Mouse (Mus musculus) kidney, embryonic 15.5 days (tissue): Measurements from ENCODE around the gene Slc35f6. TPM values are rescaled to one million over a fixed set of nuclear protein-coding genes. Genes with fewer than 3 reads are reported as not detected.
"Not testable (repeated sequence)": the region's sequence is repeated elsewhere in the genome, so short reads cannot be mapped to it uniquely, and the experiment has no call there.

ENCODE experiments used
- ATAC-seq: fragments of 200-750 bp; cut with Nextera tagmentation; replicated peaks from 2 replicates; pipeline ENCODE4 v1.8.0; 2017; ENCODE audit warnings: moderate TSS enrichment; ENCODE audit not compliant: low FRiP score
- H3K27ac ChIP-seq: fragments of 300-500 bp; sonication (generic); 2 replicates; pipeline ENCODE4 v1.5.1; 2015; ENCODE audit warnings: mild to moderate bottlenecking, inconsistent platforms
- H3K27me3 ChIP-seq: fragments of 300-500 bp; sonication (generic); 2 replicates; pipeline ENCODE4 v1.6.1; 2015; ENCODE audit warnings: inconsistent platforms
- H3K36me3 ChIP-seq: fragments of 300-500 bp; sonication (generic); 2 replicates; pipeline ENCODE4 v1.6.1; 2015; ENCODE audit warnings: inconsistent platforms
- H3K4me1 ChIP-seq: fragments of 300-500 bp; sonication (generic); 2 replicates; pipeline ENCODE4 v1.6.1; 2015; ENCODE audit warnings: inconsistent platforms
- H3K4me2 ChIP-seq: fragments of 300-500 bp; sonication (generic); 2 replicates; pipeline ENCODE4 v1.6.1; 2015; ENCODE audit warnings: moderate library complexity, mild to moderate bottlenecking, inconsistent platforms
- H3K4me3 ChIP-seq: fragments of 300-500 bp; sonication (generic); replicated peaks from 2 replicates; pipeline ENCODE4 v1.5.1; 2015; ENCODE audit warnings: mild to moderate bottlenecking, inconsistent platforms
- H3K9ac ChIP-seq: fragments of 300-500 bp; sonication (generic); 2 replicates; pipeline ENCODE4 v1.6.1; 2015; ENCODE audit warnings: mild to moderate bottlenecking, inconsistent platforms
- H3K9me3 ChIP-seq: fragments of 300-500 bp; sonication (generic); replicated peaks from 2 replicates; pipeline ENCODE4 v1.6.1; 2016; ENCODE audit warnings: inconsistent platforms
- WGBS: fragments of 180-500 bp; shearing (Covaris S2); methylation state at CpG from one replicate; pipeline ENCODE4 v1.1.7; 2015; ENCODE audit warnings: mixed read lengths; 5-methylcytosine and 5-hydroxymethylcytosine counted together
- microRNA-seq: library from miRNA; unstranded; fragments of <30 nt; microRNA quantifications from one replicate; pipeline ENCODE4, GENCODE M21; 2016
- polyA plus RNA-seq: library from polyadenylated mRNA; unstranded; fragments of >200 nt; fragmentation: Nextera tagmentation; extraction: Ambion mirVana; gene quantifications from 2 replicates; pipeline ENCODE4 v1.2.1, GENCODE M21; 2015

Slc35f6 gene
- polyA plus RNA-seq, 1 experiment from 2014 or later: 27.1 TPM

- no peaks in the 10 kb centered on the region for H3K27me3 ChIP-seq
- no peak overlapping the region for H3K4me2 ChIP-seq
- H3K4me1 ChIP-seq: no peaks in the 10 kb centered on the region
- H3K9me3 ChIP-seq: no peaks in the 10 kb centered on the region
- no peak overlapping the region for H3K27ac ChIP-seq
- 86% methylated on average over 5 of the region's 5 CpGs for WGBS
- H3K9ac ChIP-seq: no peak overlapping the region
- H3K36me3 ChIP-seq: peaks cover 27% of the 10 kb centered on the region
- H3K4me3 ChIP-seq: no peak overlapping the region
- no peak for ATAC-seq
Observed at GRCm38 (mm10) chr5:30679593-30679992, 31.9 kb downstream of the Slc35f6 start.

GRCm38 (mm10) chr5:30681970-30682369, 34.2 kb downstream of the Slc35f6 start:
- Histone ChIP-seq H3K27ac (no peak overlapping the region), H3K9me3 (no peaks in the 10 kb centered on the region), H3K4me3 (no peak overlapping the region), H3K9ac (no peak overlapping the region), H3K36me3 (peaks cover 4% of the 10 kb centered on the region; the same call in 1 of the 2 replicates), H3K4me1 (no peaks in the 10 kb centered on the region), H3K27me3 (no peaks in the 10 kb centered on the region), H3K4me2 (no peak overlapping the region)
- 87% methylated on average over 5 of the region's 5 CpGs for WGBS
- no peak for ATAC-seq

DNA sequence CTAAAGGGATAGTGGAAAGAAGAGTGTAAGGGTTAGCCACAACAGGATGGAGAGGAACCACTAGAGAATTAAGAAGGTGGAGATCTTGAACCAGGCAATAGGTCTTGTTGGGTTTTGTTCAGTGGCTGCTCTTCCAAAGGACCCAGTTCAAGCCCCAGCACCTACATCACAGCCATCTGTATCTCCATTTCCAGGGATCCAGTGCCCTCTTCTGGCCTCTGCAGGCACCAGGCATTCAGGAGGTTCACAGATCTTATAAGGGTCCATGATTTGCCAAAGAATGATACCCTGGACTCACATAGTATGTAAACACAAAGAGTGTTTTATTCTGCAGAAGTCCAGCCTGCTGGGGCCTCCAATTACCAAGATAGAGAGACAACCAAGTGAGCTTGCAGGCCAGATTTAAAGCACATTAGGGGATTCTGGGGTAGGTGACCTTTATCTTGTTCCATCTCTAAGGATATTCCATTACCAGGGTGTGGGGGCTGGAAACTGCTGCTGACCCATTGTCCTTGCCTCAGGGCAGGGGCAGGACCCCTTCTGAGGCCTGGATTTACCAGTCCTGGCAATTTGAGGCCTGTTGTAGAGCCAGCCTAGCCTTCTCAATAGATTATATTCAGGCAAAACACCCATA, 35.4 kb downstream of the Slc35f6 start:
- Histone ChIP-seq H3K4me1 (no peaks in the 10 kb centered on the region), H3K4me3 (no peak overlapping the region), H3K27ac (no peak overlapping the region), H3K27me3 (no peaks in the 10 kb centered on the region), H3K4me2 (no peak overlapping the region), H3K9me3 (no peaks in the 10 kb centered on the region), H3K36me3 (no peaks in the 10 kb centered on the region), H3K9ac (no peak overlapping the region)
- no peak for ATAC-seq

- no peak overlapping the region for H3K4me2 ChIP-seq
- no peaks in the 10 kb centered on the region for H3K4me1 ChIP-seq
- no peaks in the 10 kb centered on the region for H3K27me3 ChIP-seq
- no peak overlapping the region for H3K27ac ChIP-seq
- no peaks in the 10 kb centered on the region for H3K36me3 ChIP-seq
- no peak overlapping the region for H3K4me3 ChIP-seq
- no peak for ATAC-seq
- no peaks in the 10 kb centered on the region for H3K9me3 ChIP-seq
- 78% methylated on average over 3 of the region's 3 CpGs for WGBS
- H3K9ac ChIP-seq: no peak overlapping the region
Observed at GRCm38 (mm10) chr5:30683993-30684392, 36.3 kb downstream of the Slc35f6 start.

- H3K4me2 ChIP-seq: no peak overlapping the region
- H3K9ac ChIP-seq: no peak overlapping the region
- no peaks in the 10 kb centered on the region for H3K9me3 ChIP-seq
- H3K4me3 ChIP-seq: no peak overlapping the region
- H3K4me1 ChIP-seq: no peaks in the 10 kb centered on the region
- 74% methylated on average over 3 of the region's 3 CpGs for WGBS
- no peaks in the 10 kb centered on the region for H3K36me3 ChIP-seq
- no peaks in the 10 kb centered on the region for H3K27me3 ChIP-seq
- no peak for ATAC-seq
- no peak overlapping the region for H3K27ac ChIP-seq
Observed at GRCm38 (mm10) chr5:30686781-30687180, 39.0 kb downstream of the Slc35f6 start.

DNA sequence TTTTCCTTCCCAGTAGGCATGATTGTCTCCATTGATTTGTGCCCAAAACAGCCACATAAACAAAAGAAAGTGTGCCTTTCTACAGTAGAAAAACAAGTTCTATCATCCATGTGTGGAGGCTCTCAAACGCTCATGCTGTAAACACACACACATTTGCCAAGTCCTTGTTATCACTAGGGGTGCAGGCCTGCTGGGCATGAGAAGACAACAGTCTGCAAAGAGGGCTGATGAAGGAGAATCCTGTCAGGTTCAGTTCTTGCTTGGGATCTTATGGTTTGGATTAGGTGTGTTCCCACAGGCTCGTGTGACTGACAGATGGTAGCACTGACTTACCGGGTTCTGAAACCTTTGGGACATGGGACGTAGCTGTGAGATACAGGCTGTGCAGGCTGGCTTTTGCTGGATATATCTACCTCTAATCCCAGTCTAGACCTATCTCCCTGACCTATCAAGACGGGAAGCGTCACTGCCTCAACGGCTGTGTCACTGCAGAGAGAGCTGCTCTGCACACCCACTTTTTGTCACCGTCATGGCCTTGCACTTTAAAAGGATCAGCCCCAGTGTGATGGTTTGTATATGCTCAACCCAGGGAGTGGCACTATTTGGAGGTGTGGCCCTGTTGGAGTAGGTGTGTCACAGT, 52.7 kb downstream of the Slc35f6 start:
- Histone ChIP-seq H3K9ac (no peak overlapping the region), H3K4me1 (0 out of 2 replicates have a peak, but pooled peaks cover 2% of the 10 kb centered on the region), H3K27ac (no peak overlapping the region), H3K27me3 (peaks cover 10% of the 10 kb centered on the region; the same call in 1 of the 2 replicates), H3K4me2 (no peak overlapping the region), H3K36me3 (no peaks in the 10 kb centered on the region), H3K4me3 (no peak overlapping the region), H3K9me3 (no peaks in the 10 kb centered on the region)
- WGBS: 83% methylated on average over 8 of the region's 8 CpGs
- ATAC-seq: no peak

GRCm38 (mm10) chr5:30701373-30701772, 53.6 kb downstream of the Slc35f6 start:
- not testable (repeated sequence) for H3K27ac ChIP-seq, H3K4me3 ChIP-seq, H3K9ac ChIP-seq, H3K9me3 ChIP-seq, H3K4me2 ChIP-seq, H3K36me3 ChIP-seq, ATAC-seq, H3K4me1 ChIP-seq
- 62% methylated on average over 4 of the region's 4 CpGs for WGBS
- peaks cover 10% of the 10 kb centered on the region; the same call in 1 of the 2 replicates for H3K27me3 ChIP-seq

GRCm38 (mm10) chr5:30701866-30702265, 54.1 kb downstream of the Slc35f6 start:
- H3K36me3 ChIP-seq: no peaks in the 10 kb centered on the region
- no peak overlapping the region for H3K27ac ChIP-seq
- H3K9ac ChIP-seq: no peak overlapping the region
- ATAC-seq: no peak
- peaks cover 10% of the 10 kb centered on the region; the same call in 1 of the 2 replicates for H3K27me3 ChIP-seq
- WGBS: 85% methylated on average over 3 of the region's 3 CpGs
- no peak overlapping the region for H3K4me2 ChIP-seq
- H3K4me3 ChIP-seq: no peak overlapping the region
- no peaks in the 10 kb centered on the region for H3K9me3 ChIP-seq
- 0 out of 2 replicates have a peak, but pooled peaks cover 2% of the 10 kb centered on the region for H3K4me1 ChIP-seq

Small RNA genes within 50 kb of the gene (microRNA-seq; reads per million reads assigned to microRNA genes)
- not detected for gene Mir5625

Other genes starting within 250 kb of the Slc35f6 start
- 0.09 and 0.17 TPM in 2 replicates for gene Otof, start 186.0 kb upstream of the Slc35f6 start, polyA plus RNA-seq
- gene 1700001C02Rik, start 181.9 kb upstream of the Slc35f6 start, polyA plus RNA-seq: not detected in 2 replicates
- not detected in 2 replicates for gene Cib4, start 102.1 kb upstream of the Slc35f6 start, polyA plus RNA-seq
- 2.7 and 8.0 TPM in 2 replicates for gene Kcnk3, start 59.8 kb upstream of the Slc35f6 start, polyA plus RNA-seq
- 298 and 308 TPM in 2 replicates for gene Cenpa, start 18.8 kb downstream of the Slc35f6 start, polyA plus RNA-seq
- gene Dpysl5, start 63.6 kb downstream of the Slc35f6 start, polyA plus RNA-seq: 6.8 and 7.7 TPM in 2 replicates
- 22.4 and 23.6 TPM in 2 replicates for gene Mapre3, start 166.7 kb downstream of the Slc35f6 start, polyA plus RNA-seq
- 82.4 and 93.2 TPM in 2 replicates for gene Tmem214, start 220.1 kb downstream of the Slc35f6 start, polyA plus RNA-seq
- gene Agbl5, start 240.8 kb downstream of the Slc35f6 start, polyA plus RNA-seq: 20.6 and 25.9 TPM in 2 replicates